Mouse (Mus musculus): Measurements from ENCODE around the gene Tardbp.

Gene Tardbp

GRCm38 (mm10) chr4:148603376-148604139 is 23.3 kb downstream of the Tardbp start:
- in situ Hi-C loops (cut with MboI, MseI) = loop anchor here (25.0 kb wide), 1 partner anchor 441 kb away; the partner anchor contains the start of genes Fbxo2, Fbxo44 and Fbxo6

GRCm38 (mm10) chr4:148602357-148603120 is 24.3 kb downstream of the Tardbp start, which contains the start of gene Masp2:
Gene Masp2, plus strand, starts transcription at chr4:148602554.
- in situ Hi-C loops (cut with MboI, MseI) = loop anchor here (25.0 kb wide), 1 partner anchor 440 kb away; the partner anchor contains the start of genes Fbxo2, Fbxo44 and Fbxo6

- in situ Hi-C loops (cut with MboI, MseI) = loop anchor here (25.0 kb wide), 1 partner anchor 440 kb away; the partner anchor contains the start of genes Fbxo2, Fbxo44 and Fbxo6
Measured at GRCm38 (mm10) chr4:148601871-148602270, 24.9 kb downstream of the Tardbp start.

- in situ Hi-C loops (cut with MboI, MseI) = loop anchor here (25.0 kb wide), 1 partner anchor 438 kb away; the partner anchor contains the start of genes Fbxo2, Fbxo44 and Fbxo6
Measured at GRCm38 (mm10) chr4:148600316-148600715, 26.5 kb downstream of the Tardbp start.

- in situ Hi-C loops (cut with MboI, MseI) = no loop called here
Measured at GRCm38 (mm10) chr4:148598826-148599225, 28.0 kb downstream of the Tardbp start.

GRCm38 (mm10) chr4:148596731-148597130 is 30.1 kb downstream of the Tardbp start:
- in situ Hi-C loops (cut with MboI, MseI) = no loop called here

- in situ Hi-C loops (cut with MboI, MseI) = no loop called here
Measured at GRCm38 (mm10) chr4:148595916-148596315, 30.9 kb downstream of the Tardbp start.

GRCm38 (mm10) chr4:148593996-148594395 is 32.8 kb downstream of the Tardbp start:
- in situ Hi-C loops (cut with MboI, MseI) = no loop called here

GRCm38 (mm10) chr4:148591637-148592380 is 35.0 kb downstream of the Tardbp start:
- in situ Hi-C loops (cut with MboI, MseI) = no loop called here

- in situ Hi-C loops (cut with MboI, MseI) = no loop called here
Measured at GRCm38 (mm10) chr4:148591171-148591630, 35.6 kb downstream of the Tardbp start, which contains the start of gene Srm. Gene Srm, plus strand, starts transcription at chr4:148591503.

- in situ Hi-C loops (cut with MboI, MseI) = no loop called here
Measured at GRCm38 (mm10) chr4:148590421-148591170, 36.2 kb downstream of the Tardbp start.

- in situ Hi-C loops (cut with MboI, MseI) = no loop called here
Measured at GRCm38 (mm10) chr4:148589565-148589964, 37.3 kb downstream of the Tardbp start.

- in situ Hi-C loops (cut with MboI, MseI) = no loop called here
Measured at GRCm38 (mm10) chr4:148588793-148589192, 38.0 kb downstream of the Tardbp start.

GRCm38 (mm10) chr4:148586648-148587047 is 40.2 kb downstream of the Tardbp start:
- in situ Hi-C loops (cut with MboI, MseI) = no loop called here

GRCm38 (mm10) chr4:148583257-148583656 is 43.6 kb downstream of the Tardbp start:
- in situ Hi-C loops (cut with MboI, MseI) = no loop called here

GRCm38 (mm10) chr4:148581422-148581821 is 45.4 kb downstream of the Tardbp start:
- in situ Hi-C loops (cut with MboI, MseI) = no loop called here

- in situ Hi-C loops (cut with MboI, MseI) = no loop called here
Measured at GRCm38 (mm10) chr4:148580765-148581164, 46.1 kb downstream of the Tardbp start.

GRCm38 (mm10) chr4:148573222-148573621 is 53.6 kb downstream of the Tardbp start:
- in situ Hi-C loops (cut with MboI, MseI) = no loop called here

- in situ Hi-C loops (cut with MboI, MseI) = no loop called here
Measured at GRCm38 (mm10) chr4:148570693-148571295, 56.0 kb downstream of the Tardbp start.

GRCm38 (mm10) chr4:148570138-148570537 is 56.7 kb downstream of the Tardbp start:
- in situ Hi-C loops (cut with MboI, MseI) = no loop called here

Measured in T-helper 1 cell (primary cell).